Mouse (Mus musculus) thymus, postnatal 0 days (tissue): ENCODE data around the gene Cct3. TPM values are rescaled to one million over a fixed set of nuclear protein-coding genes. Genes with fewer than 3 reads are reported as not detected.
"Not testable (repeated sequence)": the region's sequence is repeated elsewhere in the genome, so short reads cannot be mapped to it uniquely, and the experiment has no call there.

Experiments
- DNase-seq: peaks from one replicate; pipeline ENCODE4 v3.0.0-alpha.2; 2015; ENCODE audit warnings: low spot score
- polyA plus RNA-seq: library from polyadenylated mRNA; unstranded; fragments of >200 nt; fragmentation: Nextera tagmentation; extraction: Ambion mirVana; gene quantifications from 2 replicates; pipeline ENCODE4 v1.2.1, GENCODE M21; 2015

Cct3 gene
- polyA plus RNA-seq, 1 experiment from 2014 or later, result 401 TPM

- DNase-seq, result no peak
Observed at GRCm38 (mm10) chr3:88359584-88359983, 62.7 kb downstream of the Cct3 start.

GRCm38 (mm10) chr3:88359989-88360388 lies 63.1 kb downstream of the Cct3 start:
- peak; percentile 33 for DNase-seq

- DNase-seq, result peak; percentile 56
Observed at GRCm38 (mm10) chr3:88361096-88361495, 64.2 kb downstream of the Cct3 start.

GRCm38 (mm10) chr3:88361612-88362313 lies 64.8 kb downstream of the Cct3 start:
- no peak for DNase-seq

DNA sequence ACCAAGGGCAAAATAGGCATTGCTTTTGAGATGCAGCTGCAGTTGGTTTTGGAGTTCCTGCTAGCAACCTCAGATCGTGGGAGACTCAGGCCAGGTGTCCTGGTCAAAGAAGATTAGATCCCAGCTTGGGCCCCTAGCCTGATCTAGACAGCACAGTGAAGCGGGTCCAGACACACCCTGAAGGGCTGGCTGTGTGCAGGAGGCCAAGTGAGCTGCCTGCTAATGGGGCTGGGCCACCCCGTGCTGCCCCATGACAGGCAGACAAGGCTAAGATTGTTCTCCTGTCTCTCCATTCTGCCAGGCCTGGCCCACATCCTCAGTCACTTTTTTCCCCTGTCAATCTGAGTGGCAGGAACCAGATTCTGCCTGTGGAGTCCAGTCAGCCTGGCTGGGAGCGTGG lies 66.8 kb downstream of the Cct3 start:
- DNase-seq, result no peak

- no peak for DNase-seq
Observed at GRCm38 (mm10) chr3:88364337-88364736, 67.4 kb downstream of the Cct3 start, which contains the start of gene Paqr6. Paqr6 (plus strand) TSS chr3:88364584.

DNA sequence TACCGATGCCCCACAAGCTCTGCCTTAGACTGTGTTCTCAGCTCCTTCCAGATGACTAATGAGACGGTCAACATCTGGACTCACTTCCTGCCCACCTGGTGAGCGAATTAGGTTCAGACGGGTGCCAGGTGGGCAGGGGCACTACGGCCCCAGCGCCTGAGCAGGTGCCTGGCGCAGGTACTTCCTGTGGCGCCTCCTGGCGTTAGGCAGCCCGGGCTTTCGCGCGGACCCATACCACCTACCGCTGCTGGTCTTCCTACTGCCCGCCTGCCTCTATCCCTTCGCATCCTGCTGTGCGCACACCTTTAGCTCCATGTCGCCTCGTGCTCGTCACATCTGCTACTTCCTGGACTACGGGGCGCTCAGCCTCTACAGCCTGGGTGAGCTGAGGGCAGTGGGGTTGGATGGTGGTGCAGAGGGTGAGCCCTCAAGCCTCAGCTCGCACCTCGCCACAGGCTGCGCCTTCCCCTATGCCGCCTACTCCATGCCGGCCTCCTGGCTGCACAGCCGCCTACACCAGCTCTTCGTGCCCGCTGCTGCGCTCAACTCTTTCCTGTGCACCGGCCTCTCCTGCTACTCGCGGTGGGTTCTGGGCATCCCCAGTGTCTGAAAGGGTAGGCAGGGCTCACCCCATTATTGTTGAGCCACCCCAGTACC lies 68.9 kb downstream of the Cct3 start:
- peak; percentile 22 for DNase-seq

GRCm38 (mm10) chr3:88366830-88367428 lies 70.0 kb downstream of the Cct3 start:
- peak; percentile 78 for DNase-seq

DNA sequence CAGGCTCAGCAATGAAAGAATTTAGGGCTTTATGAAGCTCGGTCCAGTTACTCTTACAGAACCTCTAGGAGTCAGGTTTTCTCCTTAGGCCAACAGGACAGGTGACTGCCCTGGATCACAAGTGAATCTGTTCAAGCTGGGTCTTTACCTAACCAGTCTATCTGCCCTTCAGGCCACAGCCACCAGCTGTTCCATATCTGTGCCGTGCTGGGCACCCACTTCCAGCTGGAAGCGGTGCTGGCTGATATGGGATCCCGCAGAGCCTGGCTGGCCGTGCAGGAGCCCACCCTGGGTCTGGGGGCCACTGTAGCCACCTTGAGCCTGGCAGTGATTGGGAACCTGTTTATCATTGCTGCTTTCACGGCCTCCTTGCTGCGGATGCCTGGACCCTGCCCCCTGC lies 70.6 kb downstream of the Cct3 start:
- DNase-seq, result not testable (repeated sequence)

- not testable (repeated sequence) for DNase-seq
Observed at GRCm38 (mm10) chr3:88368511-88368910, 71.6 kb downstream of the Cct3 start.

Other genes starting within 250 kb of the Cct3 start
- 145 and 155 TPM in 2 replicates for gene Naxe, start 238.6 kb upstream of the Cct3 start, polyA plus RNA-seq
- 0.69 and 0.76 TPM in 2 replicates for gene Ttc24, start 218.8 kb upstream of the Cct3 start, polyA plus RNA-seq
- 5.8 and 6.1 TPM in 2 replicates for gene Iqgap3, start 215.1 kb upstream of the Cct3 start, polyA plus RNA-seq
- gene Mef2d, start 154.7 kb upstream of the Cct3 start, polyA plus RNA-seq, result 32.0 and 32.2 TPM in 2 replicates
- gene Rhbg, start 42.4 kb upstream of the Cct3 start, polyA plus RNA-seq, result 0.58 and 0.66 TPM in 2 replicates
- gene Gm38392, start 9.9 kb upstream of the Cct3 start, polyA plus RNA-seq, result 0.33 TPM in 1 of 2 replicates, not detected in the other
- gene Tsacc, start 117 bp upstream of the Cct3 start, polyA plus RNA-seq, result 15.6 and 16.2 TPM in 2 replicates
- gene Glmp, start 27.9 kb downstream of the Cct3 start, polyA plus RNA-seq, result 209 and 236 TPM in 2 replicates
- gene Tmem79, start 39.0 kb downstream of the Cct3 start, polyA plus RNA-seq, result 3.0 and 4.1 TPM in 2 replicates
- gene Smg5, start 39.1 kb downstream of the Cct3 start, polyA plus RNA-seq, result 30.0 and 35.4 TPM in 2 replicates
- gene Paqr6, start 67.5 kb downstream of the Cct3 start, polyA plus RNA-seq, result 0.49 and 0.56 TPM in 2 replicates
- 2.6 TPM in 2 replicates for gene Bglap3, start 75.6 kb downstream of the Cct3 start, polyA plus RNA-seq
- 0.83 and 1.1 TPM in 2 replicates for gene Bglap2, start 81.6 kb downstream of the Cct3 start, polyA plus RNA-seq
- gene Bglap, start 87.3 kb downstream of the Cct3 start, polyA plus RNA-seq, result 0.80 and 1.2 TPM in 2 replicates
- gene Pmf1, start 113.2 kb downstream of the Cct3 start, polyA plus RNA-seq, result 144 and 151 TPM in 2 replicates
- 9.6 and 12.3 TPM in 2 replicates for gene Slc25a44, start 128.0 kb downstream of the Cct3 start, polyA plus RNA-seq
- gene Sema4a, start 164.1 kb downstream of the Cct3 start, polyA plus RNA-seq, result 14.6 and 15.1 TPM in 2 replicates
- 40.6 and 43.8 TPM in 2 replicates for gene Lmna, start 212.8 kb downstream of the Cct3 start, polyA plus RNA-seq
- gene Mex3a, start 235.3 kb downstream of the Cct3 start, polyA plus RNA-seq, result 8.1 and 10.3 TPM in 2 replicates